Mouse (Mus musculus): ENCODE results near the gene Zdhhc20. TPM values are rescaled to one million over a fixed set of nuclear protein-coding genes. Genes with fewer than 3 reads are reported as not detected.
A peak's percentile ranks its signal among the peaks of the same experiment; 100 is the strongest.
"Not testable (repeated sequence)": the region's sequence is repeated elsewhere in the genome, so short reads cannot be mapped to it uniquely, and the experiment has no call there.

Zdhhc20 gene
- total RNA-seq, 2 experiments from 2014 or later = 35.2 to 37.4 TPM

DNA sequence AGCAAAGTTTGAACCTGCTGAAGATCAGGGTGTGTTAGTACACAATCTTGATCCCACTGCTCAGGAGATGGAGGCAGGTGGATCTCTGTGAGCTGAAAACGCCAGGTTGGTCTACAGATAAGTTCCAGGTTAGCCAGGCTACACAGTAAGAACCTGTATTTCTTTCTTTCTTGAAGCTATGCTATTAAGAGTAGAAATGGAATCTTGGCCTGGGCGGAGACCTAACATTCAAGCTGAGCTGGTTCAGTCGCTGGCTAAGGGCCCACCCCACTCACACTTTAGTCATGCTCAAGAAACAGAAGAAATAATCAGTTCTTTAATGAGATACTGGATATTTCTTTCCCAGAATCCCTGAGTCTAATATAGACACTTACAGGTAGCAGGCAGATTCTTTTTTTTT lies 6.7 kb downstream of the Zdhhc20 start:
- Histone ChIP-seq H3K4me3 (no peak overlapping the region), H3K27ac (no peak overlapping the region)
- intact Hi-C loops (cut with DNase I) = no loop called here
- TF ChIP-seq CTCF (IDR thresholded peaks at IDR 0.05) = no peak
- no peak for DNase-seq (ENCODE audit: extremely low spot score in 1 of 2, low spot score in 2 of 2)

DNA sequence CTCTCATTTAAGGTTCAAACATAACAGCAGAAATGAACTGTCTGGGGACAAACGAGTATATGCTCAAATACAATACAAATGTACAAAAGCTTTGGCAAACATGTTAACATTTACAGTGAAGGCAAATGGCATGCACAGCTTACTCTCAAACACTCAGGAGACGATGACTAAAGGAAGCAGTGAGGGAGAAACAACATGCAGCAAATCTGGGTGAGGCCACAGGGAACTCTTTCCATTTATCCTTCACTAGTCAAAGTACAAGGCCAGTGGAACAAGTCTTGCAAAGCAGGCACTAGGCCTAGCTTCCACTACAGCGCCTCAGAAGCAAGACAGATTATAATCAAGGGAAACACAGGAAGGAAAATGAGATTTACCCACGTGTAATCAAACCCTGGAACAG lies 7.4 kb downstream of the Zdhhc20 start:
- DNase-seq (ENCODE audit: extremely low spot score in 1 of 2, low spot score in 2 of 2) = no peak
- Histone ChIP-seq H3K4me3 (no peak overlapping the region), H3K27ac (no peak overlapping the region)
- TF ChIP-seq CTCF (IDR thresholded peaks at IDR 0.05) = no peak
- intact Hi-C loops (cut with DNase I) = no loop called here

DNA sequence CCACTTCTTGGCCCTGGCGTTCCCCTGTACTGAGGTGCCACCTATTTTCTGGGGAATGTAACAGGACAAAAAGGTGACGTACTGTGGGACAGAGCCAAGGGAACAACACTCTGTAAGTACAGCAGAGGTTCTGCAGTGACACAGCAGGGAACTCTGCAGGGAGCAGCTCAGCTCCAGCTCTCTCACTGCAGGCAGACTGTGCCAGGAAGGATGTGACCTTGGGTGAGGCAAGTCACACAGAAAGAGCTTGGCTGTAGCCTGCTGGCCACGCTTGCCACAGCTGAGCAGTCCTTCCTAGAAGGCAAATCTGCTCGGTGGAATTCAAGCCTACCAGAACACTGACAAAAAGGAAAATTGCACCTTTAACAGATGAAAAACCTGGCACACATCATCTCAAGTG lies 8.3 kb downstream of the Zdhhc20 start:
- intact Hi-C loops (cut with DNase I) = no loop called here
- no peak for DNase-seq (ENCODE audit: extremely low spot score in 1 of 2, low spot score in 2 of 2)
- H3K27ac ChIP-seq = peak overlapping the region; percentile 21
- no peak; the same call in 1 of the 2 replicates for TF ChIP-seq CTCF (IDR thresholded peaks at IDR 0.05)
- H3K4me3 ChIP-seq = no peak overlapping the region

DNA sequence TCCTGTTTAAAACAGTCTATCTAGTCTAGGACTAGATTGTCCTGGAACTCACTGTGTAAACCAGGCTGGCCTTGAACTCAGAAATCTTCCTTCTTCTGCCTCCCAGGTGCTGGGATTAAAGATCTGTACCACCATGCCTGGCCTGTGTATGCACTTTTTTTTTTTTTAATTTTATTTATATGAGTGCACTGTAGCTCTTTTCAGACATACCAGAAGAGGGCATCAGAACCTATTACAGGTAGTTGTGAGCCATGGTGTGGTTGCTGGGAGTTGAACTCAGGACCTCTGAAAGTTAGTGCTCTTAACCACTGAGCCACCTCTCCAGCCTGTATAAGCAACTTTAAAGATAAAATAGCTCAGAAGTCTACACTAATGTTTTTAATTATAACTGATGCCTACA lies 9.0 kb downstream of the Zdhhc20 start:
- no peak for DNase-seq (ENCODE audit: extremely low spot score in 1 of 2, low spot score in 2 of 2)
- intact Hi-C loops (cut with DNase I) = no loop called here
- TF ChIP-seq CTCF (IDR thresholded peaks at IDR 0.05) = no peak; the same call in 1 of the 2 replicates
- Histone ChIP-seq H3K4me3 (no peak overlapping the region), H3K27ac (no peak overlapping the region)

DNA sequence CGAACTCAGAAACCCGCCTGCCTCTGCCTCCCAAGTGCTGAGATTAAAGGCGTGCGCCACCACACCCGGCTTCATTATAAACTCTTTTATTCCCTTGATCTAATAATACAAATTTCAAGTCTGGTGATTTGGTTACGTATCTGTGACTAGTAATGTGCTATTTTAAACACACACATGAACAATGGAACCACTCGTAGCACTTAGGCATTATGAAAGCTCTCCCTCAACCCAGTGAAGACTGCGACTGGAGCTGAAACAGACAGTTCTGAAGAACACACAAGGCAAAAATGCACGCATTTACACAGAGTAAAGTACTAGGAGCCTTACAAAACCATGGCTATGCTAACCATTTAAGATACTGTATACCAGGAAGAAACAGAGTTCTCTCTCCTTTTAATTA lies 12.2 kb downstream of the Zdhhc20 start:
- TF ChIP-seq CTCF (IDR thresholded peaks at IDR 0.05) = no peak
- no peak overlapping the region for H3K4me3 ChIP-seq
- intact Hi-C loops (cut with DNase I) = no loop called here
- no peak overlapping the region for H3K27ac ChIP-seq
- no peak for DNase-seq (ENCODE audit: extremely low spot score in 1 of 2, low spot score in 2 of 2)

DNA sequence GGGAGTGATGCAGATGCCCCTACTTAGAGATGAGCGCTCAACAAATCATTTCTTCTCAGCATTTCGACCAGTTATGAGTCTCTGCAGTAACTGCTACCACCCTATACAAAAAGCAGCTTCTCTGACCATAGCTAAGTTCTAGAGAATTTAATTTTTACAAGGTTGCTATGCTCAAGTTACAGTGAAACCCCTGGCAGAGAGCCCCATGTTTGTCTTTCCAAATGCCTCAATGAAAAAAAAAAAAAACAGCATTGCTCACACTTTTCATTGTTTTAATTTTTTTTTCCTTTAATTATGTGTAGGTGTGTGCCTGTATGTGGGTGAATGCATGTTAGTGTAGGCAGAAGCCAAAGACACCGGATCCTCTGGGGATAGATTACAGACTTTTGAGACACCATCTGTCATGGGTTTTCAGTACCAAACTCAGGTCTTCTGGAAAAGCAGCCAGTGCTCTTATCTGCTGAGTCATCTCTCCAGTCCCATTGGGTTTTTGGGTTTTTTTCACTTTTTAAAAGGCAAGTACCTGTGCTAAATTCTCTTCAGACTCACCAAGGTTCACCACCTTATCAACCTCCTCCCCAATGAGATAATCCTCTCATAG lies 23.3 kb downstream of the Zdhhc20 start:
- no peak for DNase-seq (ENCODE audit: extremely low spot score in 1 of 2, low spot score in 2 of 2)
- TF ChIP-seq CTCF (IDR thresholded peaks at IDR 0.05) = no peak
- Histone ChIP-seq H3K27ac (no peak overlapping the region), H3K4me3 (no peak overlapping the region)
- intact Hi-C loops (cut with DNase I) = no loop called here

DNA sequence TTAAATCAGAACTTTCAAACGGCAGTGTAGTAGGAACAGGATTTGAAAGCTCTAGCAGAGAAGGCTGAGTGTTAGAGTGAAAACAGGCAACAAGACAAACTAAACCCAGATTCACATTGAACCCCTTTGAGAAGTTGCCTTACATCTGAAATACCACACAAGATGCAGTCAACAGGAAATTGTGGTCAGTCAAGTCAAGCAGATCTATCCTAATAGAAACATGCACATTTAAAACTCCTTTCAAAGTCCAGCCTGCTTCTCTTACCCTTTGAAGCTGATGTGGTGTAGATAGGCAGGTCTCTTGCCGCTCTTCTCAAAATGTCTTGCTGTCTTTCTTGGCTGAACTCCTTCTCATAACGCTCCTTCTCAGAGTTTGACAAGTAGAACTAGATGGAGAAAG lies 24.8 kb downstream of the Zdhhc20 start:
- intact Hi-C loops (cut with DNase I) = no loop called here
- H3K27ac ChIP-seq = no peak overlapping the region
- DNase-seq (ENCODE audit: extremely low spot score in 1 of 2, low spot score in 2 of 2) = no peak
- no peak overlapping the region for H3K4me3 ChIP-seq
- TF ChIP-seq CTCF (IDR thresholded peaks at IDR 0.05) = no peak

DNA sequence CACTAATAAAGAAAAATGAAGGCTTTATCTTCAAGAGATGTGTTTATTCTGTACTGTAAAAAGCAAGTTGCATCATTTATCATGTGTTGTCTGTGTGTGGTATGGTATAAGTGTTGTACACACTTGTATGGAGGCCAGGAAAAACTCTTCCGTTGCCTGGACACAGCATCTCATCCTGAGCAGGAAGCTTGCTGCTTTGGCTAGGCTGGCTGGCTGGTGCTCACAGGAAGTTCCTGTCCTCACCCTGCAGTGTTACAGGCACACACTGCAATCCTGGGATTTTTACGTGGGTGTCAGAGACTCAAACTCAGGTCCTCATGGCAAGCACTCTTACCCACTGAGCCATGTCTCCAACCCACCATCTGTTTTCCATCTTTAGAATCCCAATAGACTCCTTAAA lies 26.9 kb downstream of the Zdhhc20 start:
- DNase-seq (ENCODE audit: extremely low spot score in 1 of 2, low spot score in 2 of 2) = no peak
- intact Hi-C loops (cut with DNase I) = no loop called here
- Histone ChIP-seq H3K4me3 (no peak overlapping the region), H3K27ac (no peak overlapping the region)
- no peak for TF ChIP-seq CTCF (IDR thresholded peaks at IDR 0.05)

DNA sequence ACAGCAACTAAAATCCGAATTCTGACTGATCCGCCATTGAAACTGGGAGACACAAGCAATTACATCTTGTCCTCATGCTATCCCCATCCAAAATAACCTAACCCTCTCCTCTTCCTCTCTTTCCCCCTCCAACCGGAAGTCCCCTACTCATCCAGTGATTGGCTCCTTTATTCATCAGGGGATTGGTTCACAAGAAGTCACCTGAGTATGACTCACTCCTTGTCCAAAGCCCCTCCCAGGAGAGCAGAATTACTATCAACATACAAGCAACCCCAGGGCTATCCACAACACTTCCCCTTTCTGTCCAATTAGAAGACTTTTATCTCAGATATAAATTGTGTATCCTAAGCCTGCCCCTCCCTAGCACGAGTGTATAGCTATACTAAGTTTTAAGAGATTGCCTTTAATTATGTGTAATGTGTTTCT lies 28.1 kb downstream of the Zdhhc20 start:
- Histone ChIP-seq H3K4me3 (no peak overlapping the region), H3K27ac (no peak overlapping the region)
- intact Hi-C loops (cut with DNase I) = no loop called here
- TF ChIP-seq CTCF (IDR thresholded peaks at IDR 0.05) = no peak
- no peak for DNase-seq (ENCODE audit: extremely low spot score in 1 of 2, low spot score in 2 of 2)

DNA sequence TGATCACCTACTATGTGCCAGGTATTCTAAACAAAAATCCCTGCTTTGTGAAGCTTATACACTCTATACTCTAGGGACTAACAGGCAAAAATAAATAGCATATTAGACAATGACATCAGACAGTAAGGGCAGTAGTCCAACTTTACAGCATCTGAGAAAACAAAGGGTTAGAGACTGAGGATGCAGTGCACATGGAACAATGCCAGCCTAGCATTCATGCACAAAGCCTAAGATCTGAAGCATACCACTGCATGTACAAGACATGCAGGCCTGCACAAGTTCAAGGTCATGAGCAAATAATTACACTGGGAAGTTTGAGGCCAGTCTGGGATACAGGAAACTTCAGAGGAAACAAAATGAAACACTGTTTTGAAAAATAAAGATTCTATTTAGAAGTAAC lies 30.6 kb downstream of the Zdhhc20 start:
- DNase-seq (ENCODE audit: extremely low spot score in 1 of 2, low spot score in 2 of 2) = no peak
- no peak overlapping the region for H3K27ac ChIP-seq
- TF ChIP-seq CTCF (IDR thresholded peaks at IDR 0.05) = no peak
- intact Hi-C loops (cut with DNase I) = no loop called here
- H3K4me3 ChIP-seq = no peak overlapping the region

DNA sequence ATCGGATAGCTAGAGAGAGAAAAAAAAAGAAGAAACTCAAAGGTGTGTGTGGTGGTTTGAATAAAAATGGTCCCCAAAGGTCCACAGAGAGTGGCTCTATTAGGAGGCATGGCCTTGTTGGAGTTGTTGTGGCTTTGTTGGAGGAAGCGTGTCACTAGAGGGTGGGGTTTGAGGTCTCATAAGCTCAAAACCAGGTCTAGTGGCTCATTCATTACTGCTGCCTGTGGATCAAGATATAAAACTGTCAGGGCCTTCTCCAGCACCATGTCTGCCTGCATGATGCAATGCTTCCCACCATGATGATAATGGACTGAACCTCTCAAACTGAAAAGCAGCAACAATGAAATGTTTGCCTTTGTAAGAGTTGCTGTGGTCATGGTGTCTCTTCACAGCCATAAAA lies 31.5 kb downstream of the Zdhhc20 start:
- Histone ChIP-seq H3K4me3 (no peak overlapping the region), H3K27ac (no peak overlapping the region)
- TF ChIP-seq CTCF (IDR thresholded peaks at IDR 0.05) = no peak
- intact Hi-C loops (cut with DNase I) = no loop called here
- no peak for DNase-seq (ENCODE audit: extremely low spot score in 1 of 2, low spot score in 2 of 2)

DNA sequence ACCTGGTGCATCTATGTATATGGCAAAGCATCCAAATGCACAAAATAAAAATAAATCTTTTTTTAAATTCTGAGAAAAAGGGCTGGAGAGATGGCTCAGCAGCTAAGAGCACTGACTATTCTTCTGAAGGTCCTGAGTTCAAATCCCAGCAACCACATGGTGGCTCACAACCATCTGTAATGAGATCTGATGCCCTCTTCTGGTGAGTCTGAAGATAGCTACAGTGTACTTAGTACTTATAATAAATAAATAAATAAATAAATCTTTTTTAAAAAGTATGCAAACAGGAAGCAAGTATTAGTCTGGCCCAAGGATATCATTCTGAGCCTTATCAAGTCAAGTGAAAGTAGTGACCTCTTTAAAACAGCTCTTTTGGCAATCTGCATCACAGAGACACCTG lies 34.0 kb downstream of the Zdhhc20 start:
- TF ChIP-seq CTCF (IDR thresholded peaks at IDR 0.05) = peak; percentile 15
- DNase-seq (ENCODE audit: extremely low spot score in 1 of 2, low spot score in 2 of 2); intact Hi-C loops (cut with DNase I); H3K27ac ChIP-seq; H3K4me3 ChIP-seq: not testable (repeated sequence)

DNA sequence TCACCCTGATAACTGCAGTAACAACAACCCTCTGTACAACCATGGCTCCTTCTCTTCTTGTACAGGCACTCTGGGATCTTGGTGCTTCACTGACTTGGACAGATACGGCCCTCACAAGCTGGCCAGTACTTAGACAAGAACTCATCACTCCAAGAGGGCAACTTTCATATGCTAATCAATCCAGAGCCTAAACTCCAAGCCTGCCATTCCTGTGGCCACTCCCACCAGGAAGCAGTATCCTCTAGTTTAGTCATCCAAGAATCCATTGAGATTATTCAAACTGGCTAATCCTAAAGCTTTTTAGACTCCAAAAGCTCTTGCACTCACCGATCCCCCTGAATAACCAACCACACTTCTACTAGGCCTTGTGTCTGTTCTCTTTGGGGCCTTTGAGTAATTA lies 37.1 kb downstream of the Zdhhc20 start:
- Histone ChIP-seq H3K4me3 (no peak overlapping the region), H3K27ac (no peak overlapping the region)
- no peak for TF ChIP-seq CTCF (IDR thresholded peaks at IDR 0.05)
- intact Hi-C loops (cut with DNase I) = no loop called here
- DNase-seq (ENCODE audit: extremely low spot score in 1 of 2, low spot score in 2 of 2) = no peak
